Mouse (Mus musculus) forebrain, embryonic 16.5 days (tissue): ENCODE measurements around the gene Qtrt1. TPM values are rescaled to one million over a fixed set of nuclear protein-coding genes. Genes with fewer than 3 reads are reported as not detected.
"Not testable (repeated sequence)": the region's sequence is repeated elsewhere in the genome, so short reads cannot be mapped to it uniquely, and the experiment has no call there.

ENCODE experiments used
- ATAC-seq: fragments of 200-750 bp; cut with Nextera tagmentation; 2 replicates; pipeline ENCODE4 v1.8.0; 2017; ENCODE audit warnings: mild to moderate bottlenecking, moderate library complexity
- H3K27ac ChIP-seq: fragments of 300-500 bp; sonication (generic); 2 replicates; pipeline ENCODE4 v1.5.1; 2014; ENCODE audit warnings: low read length, control low read depth
- H3K27me3 ChIP-seq: fragments of 300-500 bp; sonication (generic); replicated peaks from 2 replicates; pipeline ENCODE4 v1.6.1; 2014; ENCODE audit warnings: low read length; ENCODE audit not compliant: control insufficient read depth, insufficient read depth
- H3K36me3 ChIP-seq: fragments of 300-500 bp; sonication (generic); 2 replicates; pipeline ENCODE4 v1.6.1; 2014; ENCODE audit not compliant: control insufficient read depth, insufficient read depth
- H3K4me1 ChIP-seq: fragments of 300-500 bp; sonication (generic); replicated peaks from 2 replicates; pipeline ENCODE4 v1.6.1; 2014; ENCODE audit warnings: low read length; ENCODE audit not compliant: control insufficient read depth, insufficient read depth
- H3K4me2 ChIP-seq: fragments of 300-500 bp; sonication (generic); 2 replicates; pipeline ENCODE4 v1.6.1; 2014; ENCODE audit warnings: mild to moderate bottlenecking, low read length, control low read depth
- H3K4me3 ChIP-seq: fragments of 300-500 bp; sonication (generic); replicated peaks from 2 replicates; pipeline ENCODE4 v1.5.1; 2014; ENCODE audit warnings: mild to moderate bottlenecking, low read length, control low read depth
- H3K9ac ChIP-seq: fragments of 300-500 bp; sonication (generic); replicated peaks from 2 replicates; pipeline ENCODE4 v1.6.1; 2014; ENCODE audit warnings: low read depth, low read length, control low read depth
- H3K9me3 ChIP-seq: fragments of 300-500 bp; sonication (generic); 2 replicates; pipeline ENCODE4 v1.6.1; 2016; ENCODE audit warnings: low read length; ENCODE audit not compliant: control insufficient read depth
- WGBS: fragments of 180-500 bp; shearing (Covaris S2); extraction: QIAGEN DNeasy Blood & Tissue Kit; methylation state at CpG from one replicate; pipeline ENCODE4 v1.1.7; 2014; 5-methylcytosine and 5-hydroxymethylcytosine counted together
- polyA plus RNA-seq: library from polyadenylated mRNA; unstranded; fragments of >200 nt; fragmentation: Nextera tagmentation; extraction: Ambion mirVana; gene quantifications from 2 replicates; pipeline ENCODE4 v1.2.1, GENCODE M21; 2015

Qtrt1 gene
- polyA plus RNA-seq, 1 experiment from 2014 or later = 53.8 TPM

- WGBS = 86% methylated on average over 3 of the region's 3 CpGs
- H3K9me3 ChIP-seq = no peaks in the 10 kb centered on the region
- H3K27ac ChIP-seq = no peak overlapping the region
These were observed 52.3 kb downstream of the Qtrt1 start for GRCm38 (mm10) chr9:21463766-21464564.

DNA sequence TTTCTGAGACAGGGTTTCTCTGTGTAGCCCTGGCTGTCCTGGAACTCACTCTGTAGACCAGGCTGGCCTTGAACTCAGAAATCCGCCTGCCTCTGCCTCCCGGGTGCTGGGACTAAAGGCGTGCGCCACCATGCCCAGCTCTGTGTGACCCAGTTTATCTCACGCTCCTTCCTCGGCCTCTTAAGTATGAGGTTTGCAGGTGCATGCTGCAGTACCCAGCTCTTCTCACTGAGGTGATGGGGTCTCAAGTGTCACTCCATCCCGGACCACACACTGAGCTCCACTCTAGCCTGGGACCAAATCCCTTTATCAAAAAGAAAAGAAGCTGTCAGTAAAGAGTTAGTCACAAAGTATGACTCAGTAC lies 52.9 kb downstream of the Qtrt1 start:
- not testable (repeated sequence) for H3K27me3 ChIP-seq, H3K4me3 ChIP-seq, ATAC-seq, H3K27ac ChIP-seq, H3K36me3 ChIP-seq, H3K9ac ChIP-seq, H3K4me1 ChIP-seq, H3K9me3 ChIP-seq, H3K4me2 ChIP-seq
- 87% methylated on average over 7 of the region's 7 CpGs for WGBS

More at GRCm38 (mm10) chr9:21463766-21464564, 52.3 kb downstream of the Qtrt1 start:
- H3K9ac ChIP-seq = no peak overlapping the region
- no peak overlapping the region for H3K4me2 ChIP-seq
- H3K27me3 ChIP-seq = no peaks in the 10 kb centered on the region
- H3K4me3 ChIP-seq = no peak overlapping the region
- H3K4me1 ChIP-seq = 0 out of 2 replicates have a peak, but pooled peaks cover 10% of the 10 kb centered on the region
- H3K36me3 ChIP-seq = peaks cover 8% of the 10 kb centered on the region
- ATAC-seq = no peak

DNA sequence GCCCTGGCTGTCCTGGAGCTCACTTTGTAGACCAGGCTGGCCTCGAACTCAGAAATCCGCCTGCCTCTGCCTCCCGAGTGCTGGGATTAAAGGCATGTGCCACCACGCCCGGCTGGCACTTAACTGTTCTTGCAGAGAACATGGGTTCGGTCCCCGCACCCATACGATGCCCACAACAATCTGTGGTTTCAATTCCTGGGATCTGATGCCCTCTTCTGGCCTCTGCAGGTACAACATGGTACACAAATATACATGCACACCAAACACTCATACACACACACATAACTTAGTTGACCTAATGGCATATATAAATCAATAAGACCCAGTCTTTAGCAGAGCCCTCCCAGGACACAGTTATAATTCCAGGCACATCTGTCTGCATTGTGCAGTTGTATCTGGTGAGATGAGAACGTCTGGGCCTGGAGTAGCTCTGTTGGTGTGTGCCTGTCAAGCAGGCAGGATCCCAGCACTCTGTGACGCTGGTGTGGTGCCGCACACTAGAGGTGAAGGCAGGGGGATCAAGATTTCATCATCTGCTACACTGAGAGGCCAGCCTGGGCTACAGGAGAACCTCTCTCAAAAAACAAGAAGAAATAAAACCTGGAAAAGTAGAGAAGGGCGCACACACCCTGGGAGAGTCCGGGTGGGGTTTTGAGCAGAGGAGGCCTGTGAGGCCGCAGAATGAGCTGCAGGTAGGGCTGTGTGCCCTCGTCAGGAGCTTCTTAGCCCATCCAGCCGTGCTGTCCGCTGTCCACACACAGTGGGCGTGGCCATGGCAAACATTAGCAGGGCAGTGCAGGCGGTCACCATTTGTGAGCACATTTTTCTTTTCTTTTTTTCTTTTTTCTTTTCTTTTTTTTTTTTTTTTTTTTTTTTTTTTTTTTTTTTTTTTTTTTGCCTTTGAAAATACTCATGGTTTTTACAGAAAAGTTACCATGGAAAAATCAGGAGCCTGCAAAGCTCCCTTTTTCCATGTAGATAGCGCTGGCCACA lies 57.7 kb downstream of the Qtrt1 start:
- 85% methylated on average over 20 of the region's 20 CpGs for WGBS
- no peaks in the 10 kb centered on the region for H3K4me1 ChIP-seq
- ATAC-seq = no peak

More for the DNA sequence above, 57.7 kb downstream of the Qtrt1 start:
- Histone ChIP-seq H3K36me3 (peaks cover 27% of the 10 kb centered on the region), H3K9ac (no peak overlapping the region), H3K4me3 (no peak overlapping the region), H3K9me3 (no peaks in the 10 kb centered on the region), H3K27me3 (no peaks in the 10 kb centered on the region), H3K27ac (no peak overlapping the region), H3K4me2 (no peak overlapping the region)

Other genes with a start within 250 kb of the Qtrt1 start
- 24.9 and 32.0 TPM in 2 replicates for gene Pde4a, start 246.1 kb upstream of the Qtrt1 start, polyA plus RNA-seq
- 74.2 and 78.5 TPM in 2 replicates for gene Keap1, start 172.5 kb upstream of the Qtrt1 start, polyA plus RNA-seq
- 2.6 and 2.8 TPM in 2 replicates for gene S1pr5, start 163.4 kb upstream of the Qtrt1 start, polyA plus RNA-seq
- gene Atg4d, start 146.5 kb upstream of the Qtrt1 start, polyA plus RNA-seq = 47.6 and 51.8 TPM in 2 replicates
- gene Kri1, start 123.9 kb upstream of the Qtrt1 start, polyA plus RNA-seq = 18.3 and 20.1 TPM in 2 replicates
- gene Cdkn2d, start 120.4 kb upstream of the Qtrt1 start, polyA plus RNA-seq = 85.1 and 97.7 TPM in 2 replicates
- 1.8 and 2.9 TPM in 2 replicates for gene Ap1m2, start 99.5 kb upstream of the Qtrt1 start, polyA plus RNA-seq
- 86.2 and 88.7 TPM in 2 replicates for gene Slc44a2, start 91.1 kb upstream of the Qtrt1 start, polyA plus RNA-seq
- gene Ilf3, start 44.0 kb upstream of the Qtrt1 start, polyA plus RNA-seq = 309 and 325 TPM in 2 replicates
- gene Dnm2, start 13.1 kb downstream of the Qtrt1 start, polyA plus RNA-seq = 76.1 and 82.5 TPM in 2 replicates
- gene Tmed1, start 98.4 kb downstream of the Qtrt1 start, polyA plus RNA-seq = 52.7 and 54.6 TPM in 2 replicates
- 2.8 and 3.5 TPM in 2 replicates for gene AB124611, start 114.3 kb downstream of the Qtrt1 start, polyA plus RNA-seq
- 26.5 and 27.8 TPM in 2 replicates for gene Carm1, start 135.1 kb downstream of the Qtrt1 start, polyA plus RNA-seq
- gene Timm29, start 180.9 kb downstream of the Qtrt1 start, polyA plus RNA-seq = 58.2 and 58.4 TPM in 2 replicates
- gene Yipf2, start 181.0 kb downstream of the Qtrt1 start, polyA plus RNA-seq = 22.7 and 24.8 TPM in 2 replicates
- gene Smarca4, start 204.3 kb downstream of the Qtrt1 start, polyA plus RNA-seq = 162 and 165 TPM in 2 replicates